Mouse (Mus musculus): ENCODE data around the gene Olfr344. TPM values are rescaled to one million over a fixed set of nuclear protein-coding genes. Genes with fewer than 3 reads are reported as not detected.

Olfr344 gene
- polyA plus RNA-seq (2012; rRNA removed) = not detected in 2 replicates

GRCm38 (mm10) chr2:36566362-36566761 lies at the start of gene Olfr344:
TSS of gene Olfr344 (plus strand) at chr2:36566662.
- TF ChIP-seq POLR2A (IDR thresholded peaks at IDR 0.05; ENCODE audit: borderline replicate concordance, extremely low read depth, insufficient read depth, insufficient read length, poor library complexity, severe bottlenecking) (no peak), CTCF (IDR thresholded peaks at IDR 0.05; ENCODE audit: borderline replicate concordance, extremely low read depth, insufficient read depth, insufficient read length) (no peak)

GRCm38 (mm10) chr2:36524698-36525097 lies 41.8 kb upstream of the Olfr344 start, which contains the start of gene Olfr342:
TSS of gene Olfr342 (plus strand) at chr2:36524998.
- no peak for DNase-seq (ENCODE audit: low read depth)
- TF ChIP-seq POLR2A (IDR thresholded peaks at IDR 0.05; ENCODE audit: borderline replicate concordance, extremely low read depth, insufficient read depth, insufficient read length, poor library complexity, severe bottlenecking) (no peak), CTCF (IDR thresholded peaks at IDR 0.05; ENCODE audit: borderline replicate concordance, extremely low read depth, insufficient read depth, insufficient read length) (no peak)

More at GRCm38 (mm10) chr2:36566362-36566761, at the start of gene Olfr344:
- no peak for DNase-seq (ENCODE audit: low read depth)

GRCm38 (mm10) chr2:36565156-36565555 lies 1.3 kb upstream of the Olfr344 start:
- DNase-seq (ENCODE audit: low read depth) = no peak
- TF ChIP-seq POLR2A (IDR thresholded peaks at IDR 0.05; ENCODE audit: borderline replicate concordance, extremely low read depth, insufficient read depth, insufficient read length, poor library complexity, severe bottlenecking) (no peak), CTCF (IDR thresholded peaks at IDR 0.05; ENCODE audit: borderline replicate concordance, extremely low read depth, insufficient read depth, insufficient read length) (no peak)

- no peak for DNase-seq (ENCODE audit: low read depth)
- TF ChIP-seq POLR2A (IDR thresholded peaks at IDR 0.05; ENCODE audit: borderline replicate concordance, extremely low read depth, insufficient read depth, insufficient read length, poor library complexity, severe bottlenecking) (no peak), CTCF (IDR thresholded peaks at IDR 0.05; ENCODE audit: borderline replicate concordance, extremely low read depth, insufficient read depth, insufficient read length) (no peak)
These were observed 560 bp downstream of the Olfr344 start for GRCm38 (mm10) chr2:36567022-36567421.

GRCm38 (mm10) chr2:36567845-36568244 lies 1.4 kb downstream of the Olfr344 start:
- no peak for DNase-seq (ENCODE audit: low read depth)
- TF ChIP-seq POLR2A (IDR thresholded peaks at IDR 0.05; ENCODE audit: borderline replicate concordance, extremely low read depth, insufficient read depth, insufficient read length, poor library complexity, severe bottlenecking) = no peak
- TF ChIP-seq CTCF (IDR thresholded peaks at IDR 0.05; ENCODE audit: borderline replicate concordance, extremely low read depth, insufficient read depth, insufficient read length) = no peak

Other genes with a start within 250 kb of the Olfr344 start
- gene Olfr338, start 193.1 kb upstream of the Olfr344 start, polyA plus RNA-seq (2012; rRNA removed) = 0.01 TPM in 1 of 2 replicates, not detected in the other
- not detected in 2 replicates for gene Olfr339, start 147.7 kb upstream of the Olfr344 start, polyA plus RNA-seq (2012; rRNA removed)
- not detected in 2 replicates for gene Olfr340, start 114.1 kb upstream of the Olfr344 start, polyA plus RNA-seq (2012; rRNA removed)
- not detected in 2 replicates for gene Olfr341, start 84.2 kb upstream of the Olfr344 start, polyA plus RNA-seq (2012; rRNA removed)
- gene Olfr342, start 41.7 kb upstream of the Olfr344 start, polyA plus RNA-seq (2012; rRNA removed) = not detected in 2 replicates
- gene Olfr345, start 73.4 kb downstream of the Olfr344 start, polyA plus RNA-seq (2012; rRNA removed) = not detected in 2 replicates
- gene Olfr346, start 119.1 kb downstream of the Olfr344 start, polyA plus RNA-seq (2012; rRNA removed) = not detected in 2 replicates
- not detected in 2 replicates for gene Olfr347, start 165.2 kb downstream of the Olfr344 start, polyA plus RNA-seq (2012; rRNA removed)
- gene Olfr348, start 217.6 kb downstream of the Olfr344 start, polyA plus RNA-seq (2012; rRNA removed) = not detected in 2 replicates
- not detected in 2 replicates for gene Olfr50, start 223.9 kb downstream of the Olfr344 start, polyA plus RNA-seq (2012; rRNA removed)

Measured in brain, embryonic 14.5 days (tissue).